Comparison of ENCODE assay signal across 9 mouse cellular contexts in genomic region chr1:56977201-56978100, GRCm38 (mm10). TPM values are rescaled to one million over a fixed set of nuclear protein-coding genes. Genes with fewer than 3 reads are reported as not detected.
A peak's percentile ranks its signal among the peaks of the same experiment; 100 is the strongest.
DNase-seq lines count a peak whose midpoint lies in the region; ATAC-seq lines count a peak whose summit lies in the region.
"Had no signal": no experiment of that assay in that cellular context is flagged by ENCODE, and none has a peak within 500 bp of the region (broad histone marks: within the 10 kb centered on the region; RNA-seq: fewer than 3 reads in every experiment).

No protein-coding gene starts in this region.

- H3K36me3 ChIP-seq in liver, embryonic 16.5 days (ENCODE audit: control insufficient read depth, insufficient read depth): no peaks in the 10 kb centered on the region
- H3K36me3 ChIP-seq in neural tube, embryonic 13.5 days: no peaks in the 10 kb centered on the region

- peaks cover 86% of the 10 kb centered on the region for H3K27me3 ChIP-seq in liver, embryonic 16.5 days (ENCODE audit: control insufficient read depth, insufficient read depth, low read depth, low read length)
- H3K27me3 ChIP-seq in neural tube, embryonic 13.5 days: peaks cover 76% of the 10 kb centered on the region

- no peak overlapping the region for H3K9ac ChIP-seq in liver, embryonic 16.5 days (ENCODE audit: low read depth, low read length)
- no peak overlapping the region for H3K9ac ChIP-seq in neural tube, embryonic 13.5 days

- H3K4me2 ChIP-seq in liver, embryonic 16.5 days (ENCODE audit: low read depth, low read length): 0 out of 2 replicates have a peak overlapping the region, but pooled peaks have one; percentile 17
- H3K4me2 ChIP-seq in neural tube, embryonic 13.5 days: peak overlapping the region; percentile 51

- peak; percentile 72 to 74 for DNase-seq in B cell, adult 2 months
- DNase-seq in R1 (ENCODE audit: low read depth, low spot score): peak; percentile 71
- peak; percentile 88 for DNase-seq in embryo, embryonic 11 days
- DNase-seq in kidney, adult 8-10 months: peak; percentile 71 to 78
- no peak for DNase-seq in T-cell, adult 2 months (ENCODE audit: low spot score)

- H3K27ac ChIP-seq in liver, embryonic 16.5 days (ENCODE audit: low read length): no peak overlapping the region
- H3K27ac ChIP-seq in neural tube, embryonic 13.5 days (replicated peaks): no peak overlapping the region

- under 1% methylated on average over 45 of the region's 45 CpGs for WGBS in liver, embryonic 16.5 days (ENCODE audit: insufficient replicate concordance)
- under 1% methylated on average over 45 of the region's 45 CpGs for WGBS in neural tube, embryonic 13.5 days

- no peaks in the 10 kb centered on the region for H3K4me1 ChIP-seq in liver, embryonic 16.5 days (ENCODE audit: control insufficient read depth, low read depth, low read length)
- H3K4me1 ChIP-seq in neural tube, embryonic 13.5 days (replicated peaks): peaks cover 38% of the 10 kb centered on the region

- peak; percentile 53 for ATAC-seq in granulocyte monocyte progenitor cell, adult 5-6 weeks (replicated peaks; ENCODE audit: poor library complexity, severe bottlenecking)
- no peak for ATAC-seq in liver, embryonic 16.5 days (ENCODE audit: low read depth)
- ATAC-seq in neural tube, embryonic 13.5 days (ENCODE audit: low read depth): no peak

- H3K4me3 ChIP-seq in liver, embryonic 16.5 days (ENCODE audit: low read depth, low read length): peak overlapping the region; percentile 13; the same call in 1 of the 2 replicates
- H3K4me3 ChIP-seq in neural tube, embryonic 13.5 days: peak overlapping the region; percentile 26
- H3K4me3 ChIP-seq: erythroblast, embryonic 14.5 days had no signal

- no peaks in the 10 kb centered on the region for H3K9me3 ChIP-seq in liver, embryonic 16.5 days (replicated peaks; ENCODE audit: control insufficient read depth, low read length)
- no peaks in the 10 kb centered on the region for H3K9me3 ChIP-seq in neural tube, embryonic 13.5 days

RNA-seq across cellular contexts. Expression of gene Satb2, which starts 1.0 kb away (rescaled TPM):
- total RNA-seq in granulocyte monocyte progenitor cell, adult 5-6 weeks (2014; fragmentation: Nextera tagmentation): 1.0 and 1.9 TPM in 2 replicates
- 0.56 and 7.2 TPM in 2 replicates for total RNA-seq in granulocyte monocyte progenitor cell, adult 5-6 weeks (2017)
- polyA plus RNA-seq in liver, embryonic 16.5 days (2015; fragmentation: Nextera tagmentation; extraction: Ambion mirVana): 0.04 TPM in 2 replicates
- polyA plus RNA-seq in neural tube, embryonic 13.5 days (2015; fragmentation: Nextera tagmentation; extraction: Ambion mirVana): 1.9 and 3.8 TPM in 2 replicates
- polyA plus RNA-seq: erythroblast, embryonic 14.5 days had no signal
